Mouse (Mus musculus) heart, embryonic 14.5 days (tissue): ENCODE results near the gene Hoxa4. TPM values are rescaled to one million over a fixed set of nuclear protein-coding genes. Genes with fewer than 3 reads are reported as not detected.

Source experiments
- ATAC-seq: fragments of 200-750 bp; cut with Nextera tagmentation; 2 replicates; pipeline ENCODE4 v1.8.0; 2017; ENCODE audit warnings: low read depth, moderate TSS enrichment; ENCODE audit not compliant: insufficient number of reproducible peaks, insufficient read depth, low FRiP score
- H3K27ac ChIP-seq, 2 experiments: fragments of 200-500 bp in 1 of 2; fragments of 300-500 bp in 1 of 2; sonication (generic) in 1 of 2; replicated peaks in 1 of 2; 2 replicates each; pipeline ENCODE4 v1.5.1; 2012 to 2014; ENCODE audit warnings: low read depth in 2 of 2, low read length in 2 of 2, control low read depth in 1 of 2, mild to moderate bottlenecking in 1 of 2, mixed read lengths in 1 of 2; ENCODE audit not compliant: control insufficient read depth in 1 of 2, insufficient read depth in 1 of 2
- H3K27me3 ChIP-seq: fragments of 300-500 bp; sonication (generic); 2 replicates; pipeline ENCODE4 v1.6.1; 2014; ENCODE audit warnings: mild to moderate bottlenecking, low read length, control low read depth; ENCODE audit not compliant: control insufficient read depth, insufficient read depth
- H3K36me3 ChIP-seq: fragments of 300-500 bp; sonication (generic); 2 replicates; pipeline ENCODE4 v1.6.1; 2014; ENCODE audit warnings: mild to moderate bottlenecking, control low read depth, low read length, mixed read lengths; ENCODE audit not compliant: control insufficient read depth, insufficient read depth
- H3K4me1 ChIP-seq, 2 experiments: fragments of 200-500 bp in 1 of 2; fragments of 300-500 bp in 1 of 2; sonication (generic) in 1 of 2; 2 replicates each; pipeline ENCODE4 v1.6.1; 2012 to 2014; ENCODE audit warnings: low read length in 2 of 2, control low read depth in 1 of 2, mixed read lengths in 1 of 2; ENCODE audit not compliant: control insufficient read depth in 2 of 2, insufficient read depth in 2 of 2
- H3K4me2 ChIP-seq: fragments of 300-500 bp; sonication (generic); 2 replicates; pipeline ENCODE4 v1.6.1; 2014; ENCODE audit warnings: mild to moderate bottlenecking, low read length
- H3K4me3 ChIP-seq, 2 experiments: fragments of 200-500 bp in 1 of 2; fragments of 300-500 bp in 1 of 2; sonication (generic) in 1 of 2; 2 replicates each; pipeline ENCODE4 v1.5.1; 2012 to 2014; ENCODE audit warnings: low read length in 2 of 2, mild to moderate bottlenecking in 2 of 2, control low read depth in 1 of 2, low read depth in 1 of 2, moderate library complexity in 1 of 2; ENCODE audit not compliant: control insufficient read depth in 1 of 2, insufficient read depth in 1 of 2
- H3K9ac ChIP-seq: fragments of 300-500 bp; sonication (generic); 2 replicates; pipeline ENCODE4 v1.6.1; 2014; ENCODE audit warnings: mild to moderate bottlenecking, low read length
- H3K9me3 ChIP-seq: fragments of 300-500 bp; sonication (generic); 2 replicates; pipeline ENCODE4 v1.6.1; 2016; ENCODE audit warnings: low read length, control low read depth; ENCODE audit not compliant: control insufficient read depth
- WGBS: fragments of 180-500 bp; shearing (Covaris S2); extraction: QIAGEN DNeasy Blood & Tissue Kit; methylation state at CpG from one replicate; pipeline ENCODE4 v1.1.7; 2014; 5-methylcytosine and 5-hydroxymethylcytosine counted together
- polyA plus RNA-seq: library from polyadenylated mRNA; unstranded; fragments of >200 nt; fragmentation: Nextera tagmentation; extraction: Ambion mirVana; gene quantifications from 2 replicates; pipeline ENCODE4 v1.2.1, GENCODE M21; 2014

The Hoxa4 gene
- polyA plus RNA-seq, 1 experiment from 2014 or later: 0.36 TPM

DNA sequence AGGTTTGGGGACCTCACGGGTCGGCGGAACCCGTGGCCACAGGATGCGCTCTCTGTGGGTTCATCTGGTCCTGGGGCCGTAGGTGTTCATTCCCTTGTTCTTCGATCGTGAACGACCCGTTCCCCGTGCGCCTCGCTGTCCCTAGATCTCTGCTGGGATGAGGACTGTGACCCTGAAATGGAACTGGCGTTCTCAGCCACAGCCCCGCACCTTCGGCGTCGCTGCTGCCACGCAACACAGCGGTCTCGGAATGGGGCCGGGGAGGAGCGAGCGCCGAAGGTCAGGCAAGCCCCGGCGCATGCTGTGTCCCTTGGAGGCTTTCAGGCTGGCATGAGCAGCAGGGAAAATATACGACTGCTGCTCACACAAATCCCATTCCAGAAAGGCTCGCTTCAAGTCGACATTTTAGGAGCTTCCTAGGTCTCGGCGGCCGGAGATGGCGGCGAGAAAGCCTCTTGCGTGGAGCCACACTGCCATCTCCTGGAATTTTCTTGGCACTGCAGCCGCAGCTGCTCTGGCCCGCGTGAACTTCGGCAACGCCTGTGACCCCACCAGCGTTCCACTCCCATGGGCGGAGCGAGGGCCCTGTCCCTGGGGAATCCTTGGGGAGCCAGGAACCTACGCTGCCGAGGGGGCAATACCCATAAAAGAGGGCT is 29.9 kb upstream of the Hoxa4 start, which contains the start of gene Hoxa7:
Gene Hoxa7, minus strand, starts transcription at position 518 of the 656 bp plus-strand sequence.
- Histone ChIP-seq H3K36me3 (no peaks in the 10 kb centered on the region), H3K4me3 (peak within 1 kb of the TSS; percentile 56 to 61), H3K4me1 (peaks cover 2 to 14% of the 10 kb centered on the region in 2 experiments; a peak in 1 of 4 replicates), H3K9me3 (no peaks in the 10 kb centered on the region), H3K27ac (no peak within 1 kb of the TSS), H3K9ac (peak within 1 kb of the TSS; percentile 57), H3K27me3 (peaks cover 100% of the 10 kb centered on the region), H3K4me2 (peak within 1 kb of the TSS; percentile 97)
- ATAC-seq: peak; percentile 57
- 2% methylated on average over 44 of the region's 46 CpGs for WGBS

DNA sequence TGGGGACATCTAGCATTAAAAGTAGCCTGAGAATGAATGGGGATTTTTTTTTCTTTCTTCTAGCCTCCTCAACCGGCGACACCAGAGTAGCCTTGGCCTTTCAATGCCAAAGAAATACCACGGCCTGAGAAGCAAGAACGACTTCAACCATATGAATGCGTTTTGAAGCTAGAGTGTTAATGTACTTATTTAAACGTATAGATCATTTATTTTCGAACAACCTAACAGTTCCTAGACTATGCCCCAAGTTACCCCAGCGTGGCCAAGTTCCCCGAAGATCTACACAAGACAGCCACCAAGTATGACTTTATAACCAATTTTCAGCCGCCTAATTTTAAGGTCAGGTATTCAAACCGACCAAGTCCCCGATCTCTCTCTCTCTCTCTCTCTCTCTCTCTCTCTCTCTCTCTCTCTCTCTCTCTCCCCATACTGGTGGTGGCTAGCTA is 29.3 kb upstream of the Hoxa4 start:
- WGBS: 9% methylated on average over 12 of the region's 12 CpGs
- ATAC-seq: no peak
- no peaks in the 10 kb centered on the region for H3K9me3 ChIP-seq

DNA sequence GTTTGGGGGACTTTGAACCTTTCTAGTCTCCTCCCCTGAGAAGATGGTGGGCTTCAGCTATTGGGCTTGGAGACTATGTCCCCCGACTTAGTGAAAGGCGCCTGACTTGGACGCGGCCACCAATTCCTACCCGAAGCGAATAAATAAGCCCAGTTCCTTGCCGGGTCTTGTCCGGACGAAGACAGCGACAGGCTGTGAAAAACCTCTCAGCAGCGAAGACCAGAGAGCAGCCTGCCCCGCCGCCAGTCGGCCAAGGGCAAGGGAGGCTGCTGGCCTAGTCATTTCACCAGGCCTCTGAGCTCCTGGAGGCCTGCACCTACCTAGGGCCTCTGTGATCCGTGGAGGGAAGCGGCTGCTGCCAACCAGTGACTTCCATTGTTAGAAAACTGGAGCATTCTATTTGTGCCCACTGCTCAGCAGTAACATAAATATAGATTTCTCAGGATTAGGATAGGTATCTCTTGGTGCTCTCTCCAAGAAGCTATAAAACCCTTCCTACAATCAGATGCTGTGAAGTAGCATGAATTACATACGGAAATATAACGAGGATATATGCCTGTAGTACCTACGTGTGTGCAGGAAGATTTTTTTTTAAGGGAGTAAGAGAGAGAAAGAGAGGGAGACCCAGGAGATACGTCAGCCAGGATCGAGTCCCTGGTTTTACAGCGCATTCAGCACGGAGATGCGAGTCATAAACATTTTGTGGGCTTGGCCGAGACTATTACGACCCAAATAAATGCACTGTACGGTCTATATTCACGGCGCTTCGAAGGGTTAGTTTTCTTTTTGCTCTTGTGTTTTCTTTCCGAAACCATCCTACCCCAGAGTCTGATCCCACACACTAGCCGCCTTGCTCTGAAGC is 28.7 kb upstream of the Hoxa4 start:
- no peaks in the 10 kb centered on the region for H3K36me3 ChIP-seq
- 19% methylated on average over 32 of the region's 32 CpGs for WGBS
- H3K9ac ChIP-seq: no peak overlapping the region
- H3K4me3 ChIP-seq: no peak overlapping the region
- H3K9me3 ChIP-seq: no peaks in the 10 kb centered on the region
- no peak overlapping the region for H3K27ac ChIP-seq
- ATAC-seq: no peak
- H3K4me1 ChIP-seq: peaks cover 2 to 14% of the 10 kb centered on the region in 2 experiments; a peak in 1 of 4 replicates
- no peak overlapping the region for H3K4me2 ChIP-seq
- peaks cover 100% of the 10 kb centered on the region for H3K27me3 ChIP-seq

More for the DNA sequence above, 29.3 kb upstream of the Hoxa4 start:
- Histone ChIP-seq H3K4me3 (peak overlapping the region; percentile 56 to 61; a peak in 3 of 4 replicates), H3K27me3 (peaks cover 100% of the 10 kb centered on the region), H3K36me3 (no peaks in the 10 kb centered on the region), H3K27ac (no peak overlapping the region), H3K4me2 (peak overlapping the region; percentile 97), H3K9ac (no peak overlapping the region), H3K4me1 (peaks cover 2 to 14% of the 10 kb centered on the region in 2 experiments; a peak in 1 of 4 replicates)

DNA sequence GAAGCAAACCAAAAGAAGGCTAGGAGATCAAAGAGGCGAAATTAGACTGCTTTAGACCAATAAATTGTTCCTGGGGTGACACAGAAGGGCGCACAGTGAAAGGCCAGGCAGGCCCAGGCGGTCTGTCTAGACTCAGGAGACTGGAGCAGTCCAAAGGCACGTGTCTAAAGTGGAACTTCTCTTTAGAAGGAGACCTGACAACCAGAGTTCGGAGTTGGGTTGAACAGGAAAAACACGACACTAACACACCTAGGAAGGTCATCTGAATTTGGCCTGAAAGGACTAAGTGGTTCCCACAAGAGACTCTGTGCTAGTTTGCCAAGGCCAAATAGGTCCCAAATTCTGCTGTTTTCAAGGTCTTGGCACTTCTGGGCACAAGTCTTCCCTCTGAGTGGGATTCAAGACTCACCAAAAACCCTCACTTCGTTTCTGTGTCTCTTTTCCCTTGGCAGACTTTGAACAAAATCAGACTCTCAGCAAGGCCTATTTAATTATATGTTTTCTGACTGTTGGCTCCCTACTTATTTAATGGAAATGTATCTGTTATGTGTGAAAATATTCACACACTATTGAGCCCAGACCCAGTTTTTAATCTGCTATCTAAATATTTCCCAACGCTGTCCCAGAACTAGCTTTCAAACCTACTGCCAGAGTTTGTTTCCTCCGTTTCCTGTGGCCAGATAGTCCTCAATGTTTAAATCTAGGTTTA is 27.8 kb upstream of the Hoxa4 start:
- Histone ChIP-seq H3K27me3 (peaks cover 100% of the 10 kb centered on the region), H3K36me3 (no peaks in the 10 kb centered on the region), H3K27ac (no peak overlapping the region), H3K4me3 (no peak overlapping the region), H3K9me3 (no peaks in the 10 kb centered on the region), H3K4me1 (peaks cover 2 to 14% of the 10 kb centered on the region in 2 experiments; a peak in 1 of 4 replicates), H3K4me2 (no peak overlapping the region), H3K9ac (no peak overlapping the region)
- ATAC-seq: no peak
- 28% methylated on average over 9 of the region's 9 CpGs for WGBS

DNA sequence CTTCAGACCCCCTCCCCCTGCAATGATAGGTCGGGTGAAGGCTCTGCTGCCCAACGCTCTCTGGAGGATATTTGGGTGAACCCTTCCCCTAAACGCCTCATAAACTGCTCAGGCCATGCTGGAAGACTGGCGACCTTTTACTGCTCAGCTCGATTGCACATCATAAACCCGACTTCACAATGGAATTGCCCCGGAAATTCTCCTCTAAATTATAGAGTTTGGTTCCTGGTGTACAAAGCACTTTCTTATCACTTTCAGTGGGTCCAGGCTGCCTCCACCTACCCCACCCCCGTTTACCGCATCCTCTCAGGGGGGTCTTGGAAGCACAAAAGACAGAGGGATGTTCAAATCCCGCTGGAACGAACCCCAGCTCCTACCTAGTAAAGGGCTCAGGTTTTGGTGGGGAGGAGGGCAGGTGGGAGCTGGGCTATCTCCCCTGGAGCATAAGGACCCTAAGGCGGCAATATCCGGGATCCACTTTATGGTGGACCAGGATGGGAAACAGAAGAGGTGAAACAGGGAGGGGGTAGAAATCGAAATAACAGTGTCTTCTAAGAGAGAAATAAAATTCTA is 27.2 kb upstream of the Hoxa4 start:
- H3K9ac ChIP-seq: no peak overlapping the region
- H3K27me3 ChIP-seq: peaks cover 100% of the 10 kb centered on the region
- H3K4me1 ChIP-seq: peaks cover 2 to 14% of the 10 kb centered on the region in 2 experiments; a peak in 1 of 4 replicates
- no peaks in the 10 kb centered on the region for H3K9me3 ChIP-seq
- no peaks in the 10 kb centered on the region for H3K36me3 ChIP-seq
- ATAC-seq: no peak
- no peak overlapping the region for H3K4me3 ChIP-seq
- H3K27ac ChIP-seq: no peak overlapping the region
- 11% methylated on average over 14 of the region's 14 CpGs for WGBS
- no peak overlapping the region for H3K4me2 ChIP-seq

DNA sequence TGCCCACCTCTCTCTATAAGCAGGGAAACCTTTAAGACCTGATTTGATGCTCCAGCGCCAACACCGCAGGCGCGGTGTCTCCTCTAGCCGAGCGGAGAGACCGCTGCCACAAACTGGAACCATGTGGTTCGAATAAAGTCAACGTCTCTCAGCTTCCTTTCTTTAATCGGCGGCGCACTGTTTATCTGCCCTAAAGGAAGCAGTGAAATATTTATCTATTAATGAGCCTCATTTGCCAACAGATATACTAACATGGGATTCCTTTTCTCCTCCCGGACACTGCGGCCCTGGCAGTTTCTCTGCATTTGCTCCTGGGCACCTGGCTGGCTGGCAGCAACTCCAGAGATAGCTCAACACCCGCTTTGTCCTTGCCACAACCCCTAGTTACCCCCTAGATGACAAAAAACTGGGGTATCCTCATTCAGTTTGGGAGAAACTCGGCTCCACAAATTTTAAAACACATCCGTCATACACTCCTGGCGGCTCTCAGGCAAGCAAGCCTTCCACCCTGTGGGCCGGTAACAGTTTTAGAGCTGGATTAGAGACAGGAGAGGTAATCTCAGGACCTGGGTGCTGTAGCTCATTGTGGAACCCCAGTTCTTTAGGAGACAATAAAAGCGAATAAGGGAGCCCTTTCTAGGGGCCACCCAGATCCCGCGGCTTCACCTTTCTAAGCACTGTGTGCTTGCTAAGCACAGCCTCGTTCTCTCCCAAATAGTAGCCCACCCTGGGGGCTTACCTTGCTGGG is 26.5 kb upstream of the Hoxa4 start:
- Histone ChIP-seq H3K27ac (no peak overlapping the region), H3K9me3 (no peaks in the 10 kb centered on the region), H3K4me2 (0 out of 2 replicates have a peak overlapping the region, but pooled peaks have one; percentile 45), H3K4me3 (peak overlapping the region in 1 of 2 experiments; percentile 24; a peak in 1 of 4 replicates), H3K36me3 (no peaks in the 10 kb centered on the region), H3K9ac (no peak overlapping the region), H3K27me3 (peaks cover 100% of the 10 kb centered on the region), H3K4me1 (peaks cover 2 to 17% of the 10 kb centered on the region in 2 experiments; a peak in 1 of 4 replicates)
- 5% methylated on average over 23 of the region's 23 CpGs for WGBS
- ATAC-seq: no peak
